Mouse (Mus musculus) olfactory bulb, adult 2 months (tissue): Measurements from ENCODE around the gene Ccdc6. TPM values are rescaled to one million over a fixed set of nuclear protein-coding genes. Genes with fewer than 3 reads are reported as not detected.

Experiments
- H3K27ac ChIP-seq: fragments of 200-500 bp; 2 replicates; pipeline ENCODE4 v1.5.1; 2012; ENCODE audit warnings: low read depth, low read length; ENCODE audit not compliant: insufficient read depth
- H3K4me1 ChIP-seq: fragments of 200-500 bp; 2 replicates; pipeline ENCODE4 v1.6.1; 2012; ENCODE audit warnings: low read length; ENCODE audit not compliant: control insufficient read depth, insufficient read depth
- H3K4me3 ChIP-seq: fragments of 200-500 bp; 2 replicates; pipeline ENCODE4 v1.5.1; 2012; ENCODE audit warnings: mild to moderate bottlenecking, low read depth, low read length, moderate library complexity; ENCODE audit not compliant: insufficient read depth
- CTCF ChIP-seq: fragments of 200-500 bp; IDR thresholded peaks from 2 replicates; pipeline ENCODE4 v1.5.1; 2012; ENCODE audit warnings: low read depth, mild to moderate bottlenecking, low read length, moderate library complexity; ENCODE audit not compliant: insufficient read depth
- POLR2A ChIP-seq: fragments of 200-500 bp; IDR thresholded peaks from 2 replicates; pipeline ENCODE4 v1.6.1; 2012; ENCODE audit warnings: mild to moderate bottlenecking, low read depth, low read length, moderate library complexity; ENCODE audit not compliant: insufficient read depth
- whole genome bisulfite sequencing: fragments of 180-500 bp; shearing (Covaris S2); methylation state at CpG from one replicate; pipeline ENCODE4 v1.1.7; 2018; 5-methylcytosine and 5-hydroxymethylcytosine counted together
- polyA plus RNA-seq: library from polyadenylated mRNA; stranded (reverse); fragments of >200 nt; gene quantifications from 2 replicates; pipeline ENCODE4 v1.2.4, GENCODE M21; 2012; ENCODE audit warnings: low replicate concordance; ENCODE audit not compliant: missing spikeins, insufficient read depth, insufficient read length

The Ccdc6 gene
- polyA plus RNA-seq, 1 experiment = not detected

GRCm38 (mm10) chr10:70181279-70181972, 84.5 kb downstream of the Ccdc6 start:
- TF ChIP-seq POLR2A (no peak), CTCF (no peak)
- WGBS = 88% methylated on average over 11 of the region's 11 CpGs
- Histone ChIP-seq H3K4me3 (no peak overlapping the region), H3K27ac (no peak overlapping the region), H3K4me1 (peaks cover 13% of the 10 kb centered on the region)

GRCm38 (mm10) chr10:70183210-70184080, 86.5 kb downstream of the Ccdc6 start:
- TF ChIP-seq POLR2A (no peak), CTCF (no peak)
- peaks cover 13% of the 10 kb centered on the region for H3K4me1 ChIP-seq
- H3K27ac ChIP-seq = peak overlapping the region; percentile 64; the same call in 1 of the 2 replicates
- no peak overlapping the region for H3K4me3 ChIP-seq
- WGBS = 51% methylated on average over 15 of the region's 15 CpGs

- TF ChIP-seq CTCF = peak; percentile 55
- no peak for TF ChIP-seq POLR2A
- Histone ChIP-seq H3K4me3 (no peak overlapping the region), H3K4me1 (peaks cover 20% of the 10 kb centered on the region), H3K27ac (no peak overlapping the region)
- WGBS = 79% methylated on average over 9 of the region's 9 CpGs
Observed at GRCm38 (mm10) chr10:70186136-70186535, 89.2 kb downstream of the Ccdc6 start.

GRCm38 (mm10) chr10:70186586-70186985, 89.7 kb downstream of the Ccdc6 start:
- TF ChIP-seq POLR2A = no peak
- TF ChIP-seq CTCF = no peak
- WGBS = 88% methylated on average over 7 of the region's 7 CpGs
- Histone ChIP-seq H3K4me1 (peaks cover 17% of the 10 kb centered on the region), H3K4me3 (no peak overlapping the region), H3K27ac (no peak overlapping the region)

- TF ChIP-seq CTCF (no peak), POLR2A (no peak)
- 81% methylated on average over 13 of the region's 13 CpGs for WGBS
Observed at GRCm38 (mm10) chr10:70189864-70190263, 92.9 kb downstream of the Ccdc6 start.

GRCm38 (mm10) chr10:70194283-70194682, 97.4 kb downstream of the Ccdc6 start:
- H3K4me1 ChIP-seq = peaks cover 4% of the 10 kb centered on the region; the same call in 1 of the 2 replicates
- TF ChIP-seq POLR2A (no peak), CTCF (no peak)
- H3K4me3 ChIP-seq = no peak overlapping the region
- WGBS = 81% methylated on average over 9 of the region's 9 CpGs
- no peak overlapping the region for H3K27ac ChIP-seq

More at GRCm38 (mm10) chr10:70189864-70190263, 92.9 kb downstream of the Ccdc6 start:
- Histone ChIP-seq H3K27ac (no peak overlapping the region), H3K4me3 (no peak overlapping the region), H3K4me1 (peaks cover 9% of the 10 kb centered on the region; the same call in 1 of the 2 replicates)

GRCm38 (mm10) chr10:70195279-70195678, 98.4 kb downstream of the Ccdc6 start:
- no peak for TF ChIP-seq CTCF
- no peak for TF ChIP-seq POLR2A
- 0 out of 2 replicates have a peak, but pooled peaks cover 3% of the 10 kb centered on the region for H3K4me1 ChIP-seq
- 86% methylated on average over 7 of the region's 7 CpGs for WGBS
- no peak overlapping the region for H3K27ac ChIP-seq
- no peak overlapping the region for H3K4me3 ChIP-seq

GRCm38 (mm10) chr10:70195786-70196185, 98.9 kb downstream of the Ccdc6 start:
- H3K4me1 ChIP-seq = 0 out of 2 replicates have a peak, but pooled peaks cover 3% of the 10 kb centered on the region
- no peak for TF ChIP-seq POLR2A
- TF ChIP-seq CTCF = no peak
- 61% methylated on average over 7 of the region's 7 CpGs for WGBS
- H3K27ac ChIP-seq = no peak overlapping the region
- H3K4me3 ChIP-seq = no peak overlapping the region

- Histone ChIP-seq H3K27ac (no peak overlapping the region), H3K4me1 (peaks cover 3% of the 10 kb centered on the region; the same call in 1 of the 2 replicates), H3K4me3 (no peak overlapping the region)
- WGBS = 88% methylated on average over 6 of the region's 6 CpGs
- TF ChIP-seq CTCF (no peak), POLR2A (no peak)
Observed at GRCm38 (mm10) chr10:70196666-70197065, 99.7 kb downstream of the Ccdc6 start.
